Mouse (Mus musculus) midbrain, embryonic 16.5 days (tissue): ENCODE data around the gene Fah. TPM values are rescaled to one million over a fixed set of nuclear protein-coding genes. Genes with fewer than 3 reads are reported as not detected.

ENCODE experiments used
- ATAC-seq: fragments of 200-750 bp; cut with Nextera tagmentation; 2 replicates; pipeline ENCODE4 v1.8.0; 2017; ENCODE audit warnings: moderate TSS enrichment
- H3K27ac ChIP-seq: fragments of 300-500 bp; sonication (generic); 2 replicates; pipeline ENCODE4 v1.5.1; 2014; ENCODE audit warnings: mild to moderate bottlenecking, low read length, mixed read lengths
- H3K27me3 ChIP-seq: fragments of 300-500 bp; sonication (generic); 2 replicates; pipeline ENCODE4 v1.6.1; 2014; ENCODE audit warnings: low read depth, low read length, mixed read lengths; ENCODE audit not compliant: control insufficient read depth, insufficient read depth
- H3K36me3 ChIP-seq: fragments of 300-500 bp; sonication (generic); 2 replicates; pipeline ENCODE4 v1.6.1; 2014; ENCODE audit warnings: mild to moderate bottlenecking, low read length, moderate library complexity, mixed read lengths; ENCODE audit not compliant: control insufficient read depth, insufficient read depth
- H3K4me1 ChIP-seq: fragments of 300-500 bp; sonication (generic); 2 replicates; pipeline ENCODE4 v1.6.1; 2014; ENCODE audit warnings: mild to moderate bottlenecking, low read length, mixed read lengths; ENCODE audit not compliant: control insufficient read depth, insufficient read depth
- H3K4me2 ChIP-seq: fragments of 300-500 bp; sonication (generic); 2 replicates; pipeline ENCODE4 v1.6.1; 2014; ENCODE audit warnings: mild to moderate bottlenecking, low read length, mixed read lengths
- H3K4me3 ChIP-seq: fragments of 300-500 bp; sonication (generic); 2 replicates; pipeline ENCODE4 v1.5.1; 2014; ENCODE audit warnings: low read depth, mild to moderate bottlenecking, low read length, moderate library complexity, mixed read lengths
- H3K9ac ChIP-seq: fragments of 300-500 bp; sonication (generic); 2 replicates; pipeline ENCODE4 v1.6.1; 2014; ENCODE audit warnings: low read depth, low read length, mixed read lengths
- H3K9me3 ChIP-seq: fragments of 300-500 bp; sonication (generic); replicated peaks from 2 replicates; pipeline ENCODE4 v1.6.1; 2014; ENCODE audit warnings: mild to moderate bottlenecking, low read length, mixed read lengths; ENCODE audit not compliant: control insufficient read depth, poor library complexity, severe bottlenecking
- WGBS: fragments of 180-500 bp; shearing (Covaris S2); extraction: QIAGEN DNeasy Blood & Tissue Kit; methylation state at CpG from one replicate; pipeline ENCODE4 v1.1.7; 2014; 5-methylcytosine and 5-hydroxymethylcytosine counted together
- polyA plus RNA-seq: library from polyadenylated mRNA; unstranded; fragments of >200 nt; fragmentation: Nextera tagmentation; extraction: Ambion mirVana; gene quantifications from 2 replicates; pipeline ENCODE4 v1.2.1, GENCODE M21; 2015

Gene Fah
- 11.9 and 13.6 TPM in 2 replicates for polyA plus RNA-seq

GRCm38 (mm10) chr7:84606293-84606749 is at the start of gene Fah:
Gene Fah (minus strand): TSS chr7:84606722.
- Histone ChIP-seq H3K9ac (peak within 1 kb of the TSS; percentile 89), H3K4me1 (peaks cover 8% of the 10 kb centered on the region), H3K36me3 (no peaks in the 10 kb centered on the region), H3K9me3 (no peaks in the 10 kb centered on the region), H3K27ac (0 out of 2 replicates have a peak within 1 kb of the TSS, but pooled peaks have one; percentile 39), H3K4me3 (peak within 1 kb of the TSS; percentile 66), H3K4me2 (peak within 1 kb of the TSS; percentile 98), H3K27me3 (no peaks in the 10 kb centered on the region)
- peak; percentile 69 for ATAC-seq
- 2% methylated on average over 10 of the region's 10 CpGs for WGBS

- Histone ChIP-seq H3K36me3 (no peaks in the 10 kb centered on the region), H3K9me3 (no peaks in the 10 kb centered on the region), H3K4me2 (no peak overlapping the region), H3K4me1 (no peaks in the 10 kb centered on the region), H3K9ac (no peak overlapping the region), H3K4me3 (no peak overlapping the region), H3K27me3 (no peaks in the 10 kb centered on the region), H3K27ac (no peak overlapping the region)
- 90% methylated on average over 2 of the region's 2 CpGs for WGBS
- no peak for ATAC-seq
Measured at GRCm38 (mm10) chr7:84652740-84653139, 46.2 kb upstream of the Fah start.

- 75% methylated on average over 2 of the region's 2 CpGs for WGBS
- Histone ChIP-seq H3K36me3 (no peaks in the 10 kb centered on the region), H3K4me1 (no peaks in the 10 kb centered on the region), H3K27me3 (no peaks in the 10 kb centered on the region), H3K27ac (no peak overlapping the region), H3K9me3 (no peaks in the 10 kb centered on the region), H3K4me3 (no peak overlapping the region), H3K9ac (no peak overlapping the region), H3K4me2 (no peak overlapping the region)
- ATAC-seq = no peak
Measured at GRCm38 (mm10) chr7:84651987-84652321, 45.4 kb upstream of the Fah start.

- no peaks in the 10 kb centered on the region for H3K27me3 ChIP-seq
- WGBS = 91% methylated on average over 4 of the region's 4 CpGs
- no peak overlapping the region for H3K27ac ChIP-seq
- no peak overlapping the region for H3K4me3 ChIP-seq
- no peak overlapping the region for H3K4me2 ChIP-seq
- no peak overlapping the region for H3K9ac ChIP-seq
- H3K9me3 ChIP-seq = no peaks in the 10 kb centered on the region
- no peak for ATAC-seq
- no peaks in the 10 kb centered on the region for H3K4me1 ChIP-seq
- no peaks in the 10 kb centered on the region for H3K36me3 ChIP-seq
Measured at GRCm38 (mm10) chr7:84651303-84651986, 44.9 kb upstream of the Fah start.

- no peak overlapping the region for H3K4me3 ChIP-seq
- 93% methylated on average over 2 of the region's 2 CpGs for WGBS
- no peaks in the 10 kb centered on the region for H3K4me1 ChIP-seq
- no peak overlapping the region for H3K9ac ChIP-seq
- no peak overlapping the region for H3K27ac ChIP-seq
- no peaks in the 10 kb centered on the region for H3K27me3 ChIP-seq
- no peak for ATAC-seq
- no peaks in the 10 kb centered on the region for H3K9me3 ChIP-seq
- H3K36me3 ChIP-seq = no peaks in the 10 kb centered on the region
- no peak overlapping the region for H3K4me2 ChIP-seq
Measured at GRCm38 (mm10) chr7:84649016-84649415, 42.5 kb upstream of the Fah start.

- Histone ChIP-seq H3K9ac (no peak overlapping the region), H3K4me1 (no peaks in the 10 kb centered on the region), H3K27ac (no peak overlapping the region), H3K36me3 (no peaks in the 10 kb centered on the region), H3K4me3 (no peak overlapping the region), H3K27me3 (no peaks in the 10 kb centered on the region), H3K4me2 (no peak overlapping the region), H3K9me3 (no peaks in the 10 kb centered on the region)
- 43% methylated on average over 1 of the region's 1 CpGs for WGBS
- no peak for ATAC-seq
Measured at GRCm38 (mm10) chr7:84646256-84646655, 39.7 kb upstream of the Fah start.

GRCm38 (mm10) chr7:84643270-84643998 is 36.9 kb upstream of the Fah start:
- Histone ChIP-seq H3K4me1 (no peaks in the 10 kb centered on the region), H3K27ac (no peak overlapping the region), H3K27me3 (no peaks in the 10 kb centered on the region), H3K9me3 (no peaks in the 10 kb centered on the region), H3K4me3 (no peak overlapping the region), H3K4me2 (no peak overlapping the region), H3K9ac (no peak overlapping the region), H3K36me3 (no peaks in the 10 kb centered on the region)
- WGBS = 93% methylated on average over 6 of the region's 6 CpGs
- no peak for ATAC-seq

- Histone ChIP-seq H3K4me1 (no peaks in the 10 kb centered on the region), H3K4me2 (no peak overlapping the region), H3K9me3 (no peaks in the 10 kb centered on the region), H3K27ac (no peak overlapping the region), H3K4me3 (no peak overlapping the region), H3K9ac (no peak overlapping the region), H3K27me3 (no peaks in the 10 kb centered on the region), H3K36me3 (no peaks in the 10 kb centered on the region)
- no peak for ATAC-seq
- WGBS = 86% methylated on average over 6 of the region's 6 CpGs
Measured at GRCm38 (mm10) chr7:84642159-84642928, 35.8 kb upstream of the Fah start.

GRCm38 (mm10) chr7:84636939-84637338 is 30.4 kb upstream of the Fah start:
- H3K4me3 ChIP-seq = no peak overlapping the region
- H3K27me3 ChIP-seq = no peaks in the 10 kb centered on the region
- ATAC-seq = no peak
- no peaks in the 10 kb centered on the region for H3K4me1 ChIP-seq
- no peaks in the 10 kb centered on the region for H3K9me3 ChIP-seq
- 0 out of 2 replicates have a peak, but pooled peaks cover 2% of the 10 kb centered on the region for H3K36me3 ChIP-seq
- H3K4me2 ChIP-seq = no peak overlapping the region
- H3K9ac ChIP-seq = no peak overlapping the region
- no peak overlapping the region for H3K27ac ChIP-seq
